Mouse (Mus musculus) G1E (cell line): ENCODE data around the gene Egfr. TPM values are rescaled to one million over a fixed set of nuclear protein-coding genes. Genes with fewer than 3 reads are reported as not detected.

Experiments used
- ATAC-seq: 2 replicates; pipeline ENCODE4 v1.8.0; 2016; ENCODE audit warnings: mild to moderate bottlenecking; ENCODE audit not compliant: insufficient number of reproducible peaks, poor library complexity, low FRiP score, severe bottlenecking; ENCODE audit errors: extremely low read depth
- DNase-seq: peaks from one replicate; pipeline ENCODE4 v3.0.0; 2012; ENCODE audit warnings: low spot score
- H3K27me3 ChIP-seq: 2 replicates; pipeline ENCODE4 v1.6.1; 2012; ENCODE audit warnings: mild to moderate bottlenecking, low read length, inconsistent platforms; ENCODE audit not compliant: insufficient read depth
- H3K36me3 ChIP-seq: replicated peaks from 2 replicates; pipeline ENCODE3; 2012; ENCODE audit warnings: mild to moderate bottlenecking, inconsistent platforms
- H3K4me1 ChIP-seq: 2 replicates; pipeline ENCODE4 v1.6.1; 2012; ENCODE audit warnings: low read depth, low read length, inconsistent platforms, mixed read lengths; ENCODE audit not compliant: insufficient read depth
- H3K4me3 ChIP-seq: 2 replicates; pipeline ENCODE4 v1.5.1; 2012; ENCODE audit warnings: low read depth, mild to moderate bottlenecking, inconsistent platforms, low read length, moderate library complexity, mixed read lengths
- H3K9me3 ChIP-seq: replicated peaks from 2 replicates; pipeline ENCODE4 v1.6.1; 2012; ENCODE audit warnings: inconsistent platforms
- CTCF ChIP-seq: IDR thresholded peaks from 2 replicates; pipeline ENCODE4 v1.5.1; 2012; ENCODE audit warnings: low read depth, low read length, inconsistent platforms, mixed read lengths
- GATA1 ChIP-seq: IDR thresholded peaks from 2 replicates; pipeline ENCODE4 v1.6.1; 2012; ENCODE audit warnings: borderline replicate concordance, low read length, inconsistent platforms, mixed read lengths
- GATA2 ChIP-seq: IDR thresholded peaks from 2 replicates; pipeline ENCODE4 v1.6.1; 2012; ENCODE audit warnings: low read depth, low read length, inconsistent platforms, borderline replicate concordance
- POLR2AphosphoS5 ChIP-seq: IDR thresholded peaks from 2 replicates; pipeline ENCODE4 v1.6.1; 2012; ENCODE audit warnings: low read depth, low read length, inconsistent platforms; ENCODE audit not compliant: insufficient replicate concordance
- TAL1 ChIP-seq: conservative IDR thresholded peaks from 2 replicates; pipeline ENCODE4 v1.6.1; 2012; ENCODE audit warnings: low read depth, low read length, inconsistent platforms, mixed read lengths
- polyA plus RNA-seq: library from polyadenylated mRNA; stranded (reverse); fragments of >175 nt; gene quantifications from 2 replicates; pipeline ENCODE4 v1.2.3, GENCODE M21; 2012
- total RNA-seq, 2 experiments: library from RNA; stranded (forward) in 1 of 2; stranded (reverse) in 1 of 2; fragments of 200-1000 nt in 1 of 2; fragments of >200 nt in 1 of 2; fragmentation: Nextera tagmentation in 1 of 2; gene quantifications; 2 replicates each; pipeline ENCODE4 v1.2.3; 2014 to 2017

Egfr gene
- total and polyA plus RNA-seq, 3 experiments: 0.05 TPM; not detected in 2

GRCm38 (mm10) chr11:16805886-16806285 is 53.9 kb downstream of the Egfr start:
- Histone ChIP-seq H3K4me1 (no peaks in the 10 kb centered on the region), H3K27me3 (no peaks in the 10 kb centered on the region; the same call in 1 of the 2 replicates), H3K36me3 (no peaks in the 10 kb centered on the region), H3K4me3 (no peak overlapping the region), H3K9me3 (no peaks in the 10 kb centered on the region)
- TF ChIP-seq POLR2AphosphoS5 (no peak), TAL1 (no peak), CTCF (no peak), GATA1 (no peak), GATA2 (no peak)
- DNase-seq: no peak
- ATAC-seq: no peak

GRCm38 (mm10) chr11:16809161-16809967 is 57.4 kb downstream of the Egfr start:
- no peaks in the 10 kb centered on the region; the same call in 1 of the 2 replicates for H3K27me3 ChIP-seq
- DNase-seq (no peak), ATAC-seq (no peak)
- H3K9me3 ChIP-seq: no peaks in the 10 kb centered on the region
- H3K4me3 ChIP-seq: no peak overlapping the region
- no peaks in the 10 kb centered on the region for H3K4me1 ChIP-seq
- no peak for TF ChIP-seq POLR2AphosphoS5
- TF ChIP-seq GATA2: no peak
- no peak for TF ChIP-seq CTCF
- no peak for TF ChIP-seq TAL1
- TF ChIP-seq GATA1: no peak
- H3K36me3 ChIP-seq: no peaks in the 10 kb centered on the region

GRCm38 (mm10) chr11:16810086-16810485 is 58.1 kb downstream of the Egfr start:
- TF ChIP-seq GATA1: no peak
- no peak for TF ChIP-seq GATA2
- no peak for TF ChIP-seq CTCF
- no peak for TF ChIP-seq POLR2AphosphoS5
- no peak for TF ChIP-seq TAL1
- H3K9me3 ChIP-seq: no peaks in the 10 kb centered on the region

GRCm38 (mm10) chr11:16813298-16813697 is 61.3 kb downstream of the Egfr start:
- Histone ChIP-seq H3K9me3 (no peaks in the 10 kb centered on the region), H3K4me1 (no peaks in the 10 kb centered on the region), H3K4me3 (no peak overlapping the region), H3K27me3 (peaks cover 6% of the 10 kb centered on the region), H3K36me3 (no peaks in the 10 kb centered on the region)
- TF ChIP-seq TAL1: no peak
- no peak for TF ChIP-seq POLR2AphosphoS5
- TF ChIP-seq CTCF: no peak
- no peak for TF ChIP-seq GATA1
- TF ChIP-seq GATA2: no peak
- ATAC-seq (no peak), DNase-seq (no peak)

More at GRCm38 (mm10) chr11:16810086-16810485, 58.1 kb downstream of the Egfr start:
- no peak for DNase-seq
- no peaks in the 10 kb centered on the region for H3K36me3 ChIP-seq
- H3K4me1 ChIP-seq: no peaks in the 10 kb centered on the region
- H3K27me3 ChIP-seq: no peaks in the 10 kb centered on the region; the same call in 1 of the 2 replicates
- no peak for ATAC-seq
- H3K4me3 ChIP-seq: no peak overlapping the region

GRCm38 (mm10) chr11:16816414-16816813 is 64.4 kb downstream of the Egfr start:
- no peak for DNase-seq
- H3K27me3 ChIP-seq: peaks cover 6% of the 10 kb centered on the region
- no peak overlapping the region for H3K4me3 ChIP-seq
- H3K4me1 ChIP-seq: no peaks in the 10 kb centered on the region
- H3K36me3 ChIP-seq: no peaks in the 10 kb centered on the region
- ATAC-seq: no peak
- TF ChIP-seq GATA1: no peak
- H3K9me3 ChIP-seq: no peaks in the 10 kb centered on the region

GRCm38 (mm10) chr11:16817336-16818034 is 65.5 kb downstream of the Egfr start:
- TF ChIP-seq GATA2: no peak
- no peak for TF ChIP-seq CTCF
- no peak for TF ChIP-seq GATA1
- TF ChIP-seq TAL1: no peak
- TF ChIP-seq POLR2AphosphoS5: no peak
- H3K27me3 ChIP-seq: peaks cover 6% of the 10 kb centered on the region
- no peak for DNase-seq
- ATAC-seq: no peak
- H3K4me1 ChIP-seq: no peaks in the 10 kb centered on the region
- H3K9me3 ChIP-seq: no peaks in the 10 kb centered on the region
- no peak overlapping the region for H3K4me3 ChIP-seq
- no peaks in the 10 kb centered on the region for H3K36me3 ChIP-seq
